Comparison of ENCODE assay signal across 8 mouse cellular contexts in genomic region chr9:123530158-123530475, GRCm38 (mm10). TPM values are rescaled to one million over a fixed set of nuclear protein-coding genes. Genes with fewer than 3 reads are reported as not detected.
A peak's percentile ranks its signal among the peaks of the same experiment; 100 is the strongest.
DNase-seq lines count a peak whose midpoint lies in the region; ATAC-seq and TF ChIP-seq lines count a peak whose summit lies in the region.

No protein-coding gene starts in this region.

- no peaks in the 10 kb centered on the region for H3K9me3 ChIP-seq in embryonic facial prominence, embryonic 14.5 days (ENCODE audit: control insufficient read depth, low read length)
- no peaks in the 10 kb centered on the region for H3K9me3 ChIP-seq in limb, embryonic 15.5 days

- 0% methylated on average over 13 of the region's 13 CpGs for WGBS in heart, adult 2 months
- WGBS in embryonic facial prominence, embryonic 14.5 days = under 1% methylated on average over 13 of the region's 13 CpGs
- 0% methylated on average over 13 of the region's 13 CpGs for WGBS in limb, embryonic 15.5 days

- H3K36me3 ChIP-seq in heart, adult 2 months (ENCODE audit: control insufficient read depth, insufficient read depth, low read length) = peaks cover 27% of the 10 kb centered on the region
- H3K36me3 ChIP-seq in C2C12 (ENCODE audit: control insufficient read depth, insufficient read depth) = no peaks in the 10 kb centered on the region
- H3K36me3 ChIP-seq in embryonic facial prominence, embryonic 14.5 days (ENCODE audit: control insufficient read depth, insufficient read depth, low read length) = no peaks in the 10 kb centered on the region
- no peaks in the 10 kb centered on the region for H3K36me3 ChIP-seq in limb, embryonic 15.5 days

- H3K79me2 ChIP-seq in heart, adult 2 months (replicated peaks; ENCODE audit: control insufficient read depth, insufficient read depth, low read length) = peaks cover 3% of the 10 kb centered on the region
- H3K79me2 ChIP-seq in C2C12 (ENCODE audit: control insufficient read depth, insufficient read depth) = peaks cover 56% of the 10 kb centered on the region

- intact Hi-C loops in heart, adult 2 months (cut with DNase I) = no loop called here
- intact Hi-C loops in left cerebral cortex, postnatal 4 days (cut with DNase I) = no loop called here

- DNase-seq in heart, adult 2 months = no peak
- no peak for DNase-seq in heart, adult 9 months (ENCODE audit: low spot score in 2 of 2)
- peak; percentile 50 for DNase-seq in embryonic facial prominence, embryonic 14.5 days (ENCODE audit: low spot score)
- DNase-seq in left cerebral cortex, postnatal 4 days = no peak
- DNase-seq in retina, postnatal 1 day = no peak
- DNase-seq in spleen, postnatal 4 days (ENCODE audit: low spot score in 2 of 2) = no peak

- H3K4me2 ChIP-seq in embryonic facial prominence, embryonic 14.5 days (ENCODE audit: low read depth, low read length) = peak overlapping the region; percentile 65
- peak overlapping the region; percentile 56 for H3K4me2 ChIP-seq in limb, embryonic 15.5 days

- H3K79me3 ChIP-seq in C2C12 (ENCODE audit: low read depth) = peaks cover 31% of the 10 kb centered on the region

- H3ac ChIP-seq in C2C12 (ENCODE audit: control insufficient read depth, insufficient read length, low read depth) = peak overlapping the region; percentile 83

- ATAC-seq in embryonic facial prominence, embryonic 14.5 days (ENCODE audit: low read depth) = no peak
- no peak for ATAC-seq in limb, embryonic 15.5 days (ENCODE audit: insufficient number of reproducible peaks, low FRiP score, low TSS enrichment, low read depth)

- TF ChIP-seq EP300 in heart, adult 2 months (IDR thresholded peaks at IDR 0.05; ENCODE audit: insufficient read depth, low read depth, low read length) = no peak

- peaks cover 11% of the 10 kb centered on the region for H3K4me1 ChIP-seq in heart, adult 2 months (ENCODE audit: control insufficient read depth, insufficient read depth, low read length)
- peaks cover 30% of the 10 kb centered on the region for H3K4me1 ChIP-seq in embryonic facial prominence, embryonic 14.5 days (ENCODE audit: control insufficient read depth, insufficient read depth, low read length)
- peaks cover 24% of the 10 kb centered on the region for H3K4me1 ChIP-seq in limb, embryonic 15.5 days

- H3K9ac ChIP-seq in heart, adult 2 months (ENCODE audit: low read depth, low read length) = peak overlapping the region; percentile 85
- H3K9ac ChIP-seq in embryonic facial prominence, embryonic 14.5 days (ENCODE audit: low read depth, low read length) = peak overlapping the region; percentile 87
- peak overlapping the region; percentile 93 for H3K9ac ChIP-seq in limb, embryonic 15.5 days

- no peak for TF ChIP-seq CTCF in heart, adult 2 months (IDR thresholded peaks at IDR 0.05)
- no peak for TF ChIP-seq CTCF in C2C12 (IDR thresholded peaks at IDR 0.05; ENCODE audit: control insufficient read depth, insufficient read depth, insufficient read length)

- peak overlapping the region; percentile 96 for H3K4me3 ChIP-seq in heart, adult 2 months
- H3K4me3 ChIP-seq in C2C12 (ENCODE audit: insufficient read depth, poor library complexity, severe bottlenecking) = peak overlapping the region; percentile 64
- peak overlapping the region; percentile 60 for H3K4me3 ChIP-seq in embryonic facial prominence, embryonic 14.5 days (ENCODE audit: low read depth, low read length)
- peak overlapping the region; percentile 98 for H3K4me3 ChIP-seq in limb, embryonic 15.5 days

- H3K27ac ChIP-seq in heart, adult 2 months = peak overlapping the region; percentile 87
- H3K27ac ChIP-seq in embryonic facial prominence, embryonic 14.5 days (replicated peaks; ENCODE audit: low read depth, low read length) = peak overlapping the region; percentile 95
- H3K27ac ChIP-seq in limb, embryonic 15.5 days = peak overlapping the region; percentile 95

- no peaks in the 10 kb centered on the region for H3K27me3 ChIP-seq in heart, adult 2 months (ENCODE audit: control insufficient read depth, insufficient read depth, low read length)
- no peaks in the 10 kb centered on the region for H3K27me3 ChIP-seq in C2C12 (ENCODE audit: control insufficient read depth, insufficient read depth, insufficient read length)
- no peaks in the 10 kb centered on the region for H3K27me3 ChIP-seq in embryonic facial prominence, embryonic 14.5 days (replicated peaks; ENCODE audit: control insufficient read depth, insufficient read depth, low read length)
- H3K27me3 ChIP-seq in limb, embryonic 15.5 days = no peaks in the 10 kb centered on the region

- TF ChIP-seq POLR2A in heart, adult 2 months (IDR thresholded peaks at IDR 0.05; ENCODE audit: insufficient read depth, low read depth, low read length) = no peak

TF ChIP-seq in C2C12, 6 proteins besides CTCF, POLR2A, EP300 and RAD21:
- TF ChIP-seq CEBPB (IDR thresholded peaks at IDR 0.05; ENCODE audit: low read depth) (no peak), USF1 (IDR thresholded peaks at IDR 0.05; ENCODE audit: low read depth) (no peak), MYOD1 (IDR thresholded peaks at IDR 0.05; ENCODE audit: control insufficient read depth, insufficient read length, low read depth) (no peak), MYOG (IDR thresholded peaks at IDR 0.05; ENCODE audit: control insufficient read depth, extremely low read depth, insufficient read length) (no peak), MAX (IDR thresholded peaks at IDR 0.05) (no peak), FOSL1 (IDR thresholded peaks at IDR 0.05; ENCODE audit: insufficient read depth, low read length, poor library complexity, severe bottlenecking) (no peak)
TF ChIP-seq in C2C12: peak in this region for 0.

RNA-seq across cellular contexts. Expression of gene Sacm1l, which starts 0.6 kb away (rescaled TPM):
- 10 to 100 TPM; 35.4 to 36.8 TPM for total RNA-seq in heart, adult 2 months (2021)
- polyA plus RNA-seq in heart, adult 2 months (2012; rRNA removed) = 8.3 and 18.9 TPM in 2 replicates
- polyA plus RNA-seq in C2C12 (2012; fragmentation: generic; extraction: Trizol) = 9.1 TPM
- polyA plus RNA-seq in embryonic facial prominence, embryonic 14.5 days (2014; fragmentation: Nextera tagmentation; extraction: Ambion mirVana) = 52.2 and 53.3 TPM in 2 replicates
- 51.9 and 55.8 TPM in 2 replicates for polyA plus RNA-seq in limb, embryonic 15.5 days (2015; fragmentation: Nextera tagmentation; extraction: Ambion mirVana)
- 10 to 100 TPM; 43.3 to 46.6 TPM for total RNA-seq in left cerebral cortex, postnatal 4 days (2021)

RNA-seq across cellular contexts. Expression of gene Limd1, which starts 51.6 kb away (rescaled TPM):
- 10 to 100 TPM; 33.7 to 48.9 TPM for total RNA-seq in heart, adult 2 months (2021)
- 34.6 and 50.0 TPM in 2 replicates for polyA plus RNA-seq in heart, adult 2 months (2012; rRNA removed)
- polyA plus RNA-seq in C2C12 (2012; fragmentation: generic; extraction: Trizol) = 20.0 TPM
- polyA plus RNA-seq in embryonic facial prominence, embryonic 14.5 days (2014; fragmentation: Nextera tagmentation; extraction: Ambion mirVana) = 54.0 and 56.5 TPM in 2 replicates
- 53.3 and 53.7 TPM in 2 replicates for polyA plus RNA-seq in limb, embryonic 15.5 days (2015; fragmentation: Nextera tagmentation; extraction: Ambion mirVana)
- 10 to 100 TPM in 1 of 2 experiments, 1 to 10 TPM in 1; 9.5 to 10.2 TPM for total RNA-seq in left cerebral cortex, postnatal 4 days (2021)
